Mouse (Mus musculus): ENCODE data around the gene Commd6. TPM values are rescaled to one million over a fixed set of nuclear protein-coding genes. Genes with fewer than 3 reads are reported as not detected.
"Not testable (repeated sequence)": the region's sequence is repeated elsewhere in the genome, so short reads cannot be mapped to it uniquely, and the experiment has no call there.

Commd6 gene
- polyA plus RNA-seq, 1 experiment from 2014 or later, result 136 TPM

- H3K27me3 ChIP-seq (replicated peaks), result no peaks in the 10 kb centered on the region
- H3K27ac ChIP-seq, result no peak overlapping the region
- no peaks in the 10 kb centered on the region for H3K9me3 ChIP-seq
- no peak for ATAC-seq
- H3K9ac ChIP-seq, result no peak overlapping the region
- H3K4me2 ChIP-seq (replicated peaks), result no peak overlapping the region
- H3K4me3 ChIP-seq (replicated peaks), result no peak overlapping the region
- 65% methylated on average over 2 of the region's 2 CpGs for WGBS
- 0 out of 2 replicates have a peak, but pooled peaks cover 8% of the 10 kb centered on the region for H3K4me1 ChIP-seq (replicated peaks)
- H3K36me3 ChIP-seq, result no peaks in the 10 kb centered on the region
Observed at GRCm38 (mm10) chr14:101605843-101606242, 34.6 kb downstream of the Commd6 start.

- Histone ChIP-seq H3K9me3 (no peaks in the 10 kb centered on the region), H3K4me3 (replicated peaks) (no peak overlapping the region), H3K36me3 (no peaks in the 10 kb centered on the region), H3K9ac (no peak overlapping the region), H3K27me3 (replicated peaks) (no peaks in the 10 kb centered on the region), H3K4me1 (replicated peaks) (0 out of 2 replicates have a peak, but pooled peaks cover 5% of the 10 kb centered on the region), H3K27ac (no peak overlapping the region), H3K4me2 (replicated peaks) (no peak overlapping the region)
- 62% methylated on average over 3 of the region's 3 CpGs for WGBS
- no peak for ATAC-seq
Observed at GRCm38 (mm10) chr14:101602851-101603250, 37.6 kb downstream of the Commd6 start.

GRCm38 (mm10) chr14:101597096-101597715 lies 43.3 kb downstream of the Commd6 start:
- H3K36me3 ChIP-seq, result no peaks in the 10 kb centered on the region
- H3K27ac ChIP-seq, result no peak overlapping the region
- no peak overlapping the region for H3K4me2 ChIP-seq (replicated peaks)
- H3K27me3 ChIP-seq (replicated peaks), result no peaks in the 10 kb centered on the region
- H3K9ac ChIP-seq, result no peak overlapping the region
- 88% methylated on average over 12 of the region's 14 CpGs for WGBS
- ATAC-seq, result no peak
- no peaks in the 10 kb centered on the region for H3K9me3 ChIP-seq
- no peaks in the 10 kb centered on the region for H3K4me1 ChIP-seq (replicated peaks)
- no peak overlapping the region for H3K4me3 ChIP-seq (replicated peaks)

GRCm38 (mm10) chr14:101596691-101597090 lies 43.8 kb downstream of the Commd6 start:
- Histone ChIP-seq H3K36me3 (no peaks in the 10 kb centered on the region), H3K4me2 (replicated peaks) (no peak overlapping the region), H3K9me3 (no peaks in the 10 kb centered on the region), H3K4me1 (replicated peaks) (no peaks in the 10 kb centered on the region), H3K9ac (no peak overlapping the region), H3K4me3 (replicated peaks) (no peak overlapping the region), H3K27me3 (replicated peaks) (no peaks in the 10 kb centered on the region), H3K27ac (no peak overlapping the region)
- 96% methylated on average over 9 of the region's 9 CpGs for WGBS
- ATAC-seq, result no peak

- H3K27me3 ChIP-seq (replicated peaks), result no peaks in the 10 kb centered on the region
- H3K4me3 ChIP-seq (replicated peaks), result no peak overlapping the region
- H3K27ac ChIP-seq, result no peak overlapping the region
- no peaks in the 10 kb centered on the region for H3K36me3 ChIP-seq
- H3K9ac ChIP-seq, result no peak overlapping the region
- H3K9me3 ChIP-seq, result no peaks in the 10 kb centered on the region
- no peaks in the 10 kb centered on the region for H3K4me1 ChIP-seq (replicated peaks)
- no peak for ATAC-seq
- H3K4me2 ChIP-seq (replicated peaks), result no peak overlapping the region
- 88% methylated on average over 13 of the region's 13 CpGs for WGBS
Observed at GRCm38 (mm10) chr14:101595301-101596080, 45.0 kb downstream of the Commd6 start.

GRCm38 (mm10) chr14:101594001-101594400 lies 46.5 kb downstream of the Commd6 start:
- no peak overlapping the region for H3K9ac ChIP-seq
- no peaks in the 10 kb centered on the region for H3K4me1 ChIP-seq (replicated peaks)
- no peak overlapping the region for H3K4me2 ChIP-seq (replicated peaks)
- no peak for ATAC-seq
- H3K27ac ChIP-seq, result no peak overlapping the region
- no peaks in the 10 kb centered on the region for H3K27me3 ChIP-seq (replicated peaks)
- H3K4me3 ChIP-seq (replicated peaks), result no peak overlapping the region
- H3K9me3 ChIP-seq, result no peaks in the 10 kb centered on the region
- no peaks in the 10 kb centered on the region for H3K36me3 ChIP-seq
- WGBS, result 76% methylated on average over 5 of the region's 5 CpGs

GRCm38 (mm10) chr14:101593340-101593739 lies 47.1 kb downstream of the Commd6 start:
- H3K9ac ChIP-seq, result no peak overlapping the region
- no peak overlapping the region for H3K27ac ChIP-seq
- H3K9me3 ChIP-seq, result no peaks in the 10 kb centered on the region
- 83% methylated on average over 7 of the region's 7 CpGs for WGBS
- no peaks in the 10 kb centered on the region for H3K27me3 ChIP-seq (replicated peaks)
- H3K4me2 ChIP-seq (replicated peaks), result no peak overlapping the region
- H3K4me3 ChIP-seq (replicated peaks), result no peak overlapping the region
- ATAC-seq, result no peak
- no peaks in the 10 kb centered on the region for H3K4me1 ChIP-seq (replicated peaks)
- no peaks in the 10 kb centered on the region for H3K36me3 ChIP-seq

GRCm38 (mm10) chr14:101591101-101591500 lies 49.4 kb downstream of the Commd6 start:
- no peaks in the 10 kb centered on the region for H3K36me3 ChIP-seq
- no peaks in the 10 kb centered on the region for H3K9me3 ChIP-seq
- ATAC-seq, result no peak
- no peak overlapping the region for H3K9ac ChIP-seq
- H3K4me2 ChIP-seq (replicated peaks), result no peak overlapping the region
- WGBS, result 83% methylated on average over 5 of the region's 5 CpGs
- H3K27ac ChIP-seq, result no peak overlapping the region
- no peaks in the 10 kb centered on the region for H3K27me3 ChIP-seq (replicated peaks)
- H3K4me3 ChIP-seq (replicated peaks), result no peak overlapping the region
- no peaks in the 10 kb centered on the region for H3K4me1 ChIP-seq (replicated peaks)

- not testable (repeated sequence) for H3K27me3 ChIP-seq (replicated peaks); H3K4me2 ChIP-seq (replicated peaks); H3K9ac ChIP-seq; H3K36me3 ChIP-seq; H3K9me3 ChIP-seq; H3K4me1 ChIP-seq (replicated peaks); ATAC-seq; H3K4me3 ChIP-seq (replicated peaks); H3K27ac ChIP-seq
- WGBS, result 71% methylated on average over 3 of the region's 4 CpGs
Observed at GRCm38 (mm10) chr14:101588209-101588991, 52.1 kb downstream of the Commd6 start.

- WGBS, result 70% methylated on average over 5 of the region's 6 CpGs
- not testable (repeated sequence) for ATAC-seq; H3K4me2 ChIP-seq (replicated peaks); H3K9me3 ChIP-seq; H3K4me3 ChIP-seq (replicated peaks); H3K27me3 ChIP-seq (replicated peaks); H3K9ac ChIP-seq; H3K36me3 ChIP-seq; H3K4me1 ChIP-seq (replicated peaks); H3K27ac ChIP-seq
Observed at GRCm38 (mm10) chr14:101587366-101588040, 53.0 kb downstream of the Commd6 start.

- Histone ChIP-seq H3K4me2 (replicated peaks) (no peak overlapping the region), H3K27ac (no peak overlapping the region), H3K36me3 (no peaks in the 10 kb centered on the region), H3K4me1 (replicated peaks) (no peaks in the 10 kb centered on the region), H3K9me3 (no peaks in the 10 kb centered on the region), H3K4me3 (replicated peaks) (no peak overlapping the region), H3K9ac (no peak overlapping the region), H3K27me3 (replicated peaks) (no peaks in the 10 kb centered on the region)
- no peak for ATAC-seq
- 69% methylated on average over 7 of the region's 7 CpGs for WGBS
Observed at GRCm38 (mm10) chr14:101586096-101586495, 54.4 kb downstream of the Commd6 start.
